Mouse (Mus musculus): Measurements from ENCODE around the gene Cacna1d. TPM values are rescaled to one million over a fixed set of nuclear protein-coding genes. Genes with fewer than 3 reads are reported as not detected.

The Cacna1d gene
- polyA plus RNA-seq, 1 experiment = not detected

DNA sequence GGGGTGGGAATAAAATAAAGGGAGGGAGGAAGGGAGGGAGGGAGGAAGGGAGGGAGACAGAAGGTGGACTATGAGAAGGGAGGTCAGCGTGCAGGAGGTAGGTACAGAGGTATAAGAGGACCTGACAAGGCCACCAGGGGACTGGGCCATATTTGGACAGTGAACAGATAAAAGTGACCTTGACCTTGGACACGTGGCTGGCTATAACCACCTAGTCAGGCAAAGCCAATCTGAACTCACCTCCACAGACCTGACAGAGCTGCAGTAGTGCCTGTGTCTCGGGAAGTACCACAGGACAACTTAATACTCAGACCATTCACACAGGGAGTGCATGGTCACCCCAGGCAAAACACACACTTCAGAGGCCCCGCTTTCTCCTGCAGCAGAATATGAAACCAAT, 236.5 kb downstream of the Cacna1d start:
- Histone ChIP-seq H3ac (ENCODE audit: control insufficient read depth, insufficient read length, low read depth) (no peak overlapping the region), H3K4me3 (ENCODE audit: insufficient read depth, poor library complexity, severe bottlenecking) (no peak overlapping the region), H3K79me2 (ENCODE audit: control insufficient read depth, insufficient read depth) (no peaks in the 10 kb centered on the region), H3K79me3 (ENCODE audit: low read depth) (no peaks in the 10 kb centered on the region), H3K27me3 (ENCODE audit: control insufficient read depth, insufficient read depth, insufficient read length) (peaks cover 16% of the 10 kb centered on the region), H3K36me3 (ENCODE audit: control insufficient read depth, insufficient read depth) (no peaks in the 10 kb centered on the region)
- no peak for TF ChIP-seq CEBPB (IDR thresholded peaks at IDR 0.05; ENCODE audit: low read depth)
- no peak for TF ChIP-seq MYOD1 (IDR thresholded peaks at IDR 0.05; ENCODE audit: control insufficient read depth, insufficient read length, low read depth)
- TF ChIP-seq MAX (IDR thresholded peaks at IDR 0.05) = no peak
- no peak for TF ChIP-seq FOSL1 (IDR thresholded peaks at IDR 0.05; ENCODE audit: insufficient read depth, low read length, poor library complexity, severe bottlenecking)

DNA sequence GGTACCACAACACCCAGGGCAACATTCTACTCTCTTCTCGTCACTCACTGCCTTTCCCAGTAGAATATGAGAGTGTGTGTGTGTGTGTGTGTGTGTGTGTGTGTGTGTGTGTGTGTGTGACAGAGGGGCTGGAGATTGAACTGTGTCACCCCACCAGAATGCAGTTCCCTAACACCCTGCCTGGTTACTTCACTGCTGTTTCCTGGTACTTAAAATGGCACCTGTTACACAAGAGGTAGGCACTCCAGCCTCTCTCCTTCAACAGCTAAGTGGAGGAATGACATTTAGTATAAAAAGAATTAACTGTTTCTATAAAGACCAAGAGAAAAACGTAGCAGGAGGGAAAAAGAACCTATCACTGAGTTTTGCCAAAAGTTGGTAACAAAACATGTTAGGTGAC, 238.4 kb downstream of the Cacna1d start:
- Histone ChIP-seq H3K79me2 (ENCODE audit: control insufficient read depth, insufficient read depth) (no peaks in the 10 kb centered on the region), H3K36me3 (ENCODE audit: control insufficient read depth, insufficient read depth) (no peaks in the 10 kb centered on the region)

DNA sequence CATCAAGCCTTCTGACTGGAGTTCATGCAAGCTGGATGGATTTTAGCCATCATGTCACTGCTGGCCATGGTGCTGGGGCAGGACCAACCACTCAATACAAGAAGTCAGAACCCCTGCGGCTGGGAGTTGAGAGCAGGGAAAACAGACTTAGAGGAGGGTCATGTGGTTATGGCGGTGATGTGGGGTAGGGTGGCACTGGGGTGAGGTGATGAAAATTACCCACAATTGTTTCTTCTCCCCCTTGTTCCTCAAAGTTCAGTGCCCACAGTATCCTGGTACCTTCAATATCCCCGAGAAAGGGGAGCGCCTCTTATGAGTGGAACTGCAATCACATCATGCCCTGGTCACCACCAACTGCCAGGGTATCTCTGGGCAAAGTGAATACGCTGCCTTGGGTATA, 239.9 kb downstream of the Cacna1d start:
- TF ChIP-seq FOSL1 (IDR thresholded peaks at IDR 0.05; ENCODE audit: insufficient read depth, low read length, poor library complexity, severe bottlenecking) (no peak), CTCF (IDR thresholded peaks at IDR 0.05; ENCODE audit: control insufficient read depth, insufficient read depth, insufficient read length) (no peak), MYOD1 (IDR thresholded peaks at IDR 0.05; ENCODE audit: control insufficient read depth, insufficient read length, low read depth) (no peak), CEBPB (IDR thresholded peaks at IDR 0.05; ENCODE audit: low read depth) (no peak), MAX (IDR thresholded peaks at IDR 0.05) (no peak), USF1 (IDR thresholded peaks at IDR 0.05; ENCODE audit: low read depth) (no peak), MYOG (IDR thresholded peaks at IDR 0.05; ENCODE audit: control insufficient read depth, extremely low read depth, insufficient read length) (no peak)
- Histone ChIP-seq H3K4me3 (ENCODE audit: insufficient read depth, poor library complexity, severe bottlenecking) (no peak overlapping the region), H3ac (ENCODE audit: control insufficient read depth, insufficient read length, low read depth) (no peak overlapping the region), H3K36me3 (ENCODE audit: control insufficient read depth, insufficient read depth) (no peaks in the 10 kb centered on the region), H3K27me3 (ENCODE audit: control insufficient read depth, insufficient read depth, insufficient read length) (peaks cover 11% of the 10 kb centered on the region), H3K79me3 (ENCODE audit: low read depth) (no peaks in the 10 kb centered on the region), H3K79me2 (ENCODE audit: control insufficient read depth, insufficient read depth) (no peaks in the 10 kb centered on the region)

More for the DNA sequence above, 238.4 kb downstream of the Cacna1d start:
- Histone ChIP-seq H3K4me3 (ENCODE audit: insufficient read depth, poor library complexity, severe bottlenecking) (no peak overlapping the region), H3ac (ENCODE audit: control insufficient read depth, insufficient read length, low read depth) (no peak overlapping the region), H3K79me3 (ENCODE audit: low read depth) (no peaks in the 10 kb centered on the region), H3K27me3 (ENCODE audit: control insufficient read depth, insufficient read depth, insufficient read length) (peaks cover 13% of the 10 kb centered on the region)
- TF ChIP-seq MAX (IDR thresholded peaks at IDR 0.05) = no peak
- no peak for TF ChIP-seq CTCF (IDR thresholded peaks at IDR 0.05; ENCODE audit: control insufficient read depth, insufficient read depth, insufficient read length)

DNA sequence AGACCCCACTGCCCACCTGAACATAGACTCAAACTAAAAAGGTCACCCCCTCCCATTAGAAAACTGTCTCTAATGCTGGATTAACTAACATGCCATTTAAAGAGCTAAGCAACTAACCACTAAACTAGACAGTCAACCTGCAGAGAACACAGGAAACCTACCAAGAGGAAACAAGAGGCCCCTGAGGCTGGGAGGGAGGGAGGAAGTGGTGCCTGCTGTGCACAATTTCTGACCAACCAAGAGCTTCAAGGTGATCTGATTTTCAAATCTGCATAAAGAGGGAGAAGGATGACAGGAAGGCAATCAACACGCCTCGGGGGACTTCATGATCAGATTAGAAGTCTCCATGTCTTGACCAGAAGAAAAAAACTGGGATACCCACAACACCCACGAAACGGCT, 241.7 kb downstream of the Cacna1d start:
- Histone ChIP-seq H3ac (ENCODE audit: control insufficient read depth, insufficient read length, low read depth) (no peak overlapping the region), H3K36me3 (ENCODE audit: control insufficient read depth, insufficient read depth) (no peaks in the 10 kb centered on the region), H3K27me3 (ENCODE audit: control insufficient read depth, insufficient read depth, insufficient read length) (peaks cover 7% of the 10 kb centered on the region), H3K4me3 (ENCODE audit: insufficient read depth, poor library complexity, severe bottlenecking) (no peak overlapping the region), H3K79me2 (ENCODE audit: control insufficient read depth, insufficient read depth) (no peaks in the 10 kb centered on the region), H3K79me3 (ENCODE audit: low read depth) (no peaks in the 10 kb centered on the region)
- TF ChIP-seq MYOD1 (IDR thresholded peaks at IDR 0.05; ENCODE audit: control insufficient read depth, insufficient read length, low read depth) = no peak
- TF ChIP-seq USF1 (IDR thresholded peaks at IDR 0.05; ENCODE audit: low read depth) = no peak
- TF ChIP-seq CEBPB (IDR thresholded peaks at IDR 0.05; ENCODE audit: low read depth) = no peak
- no peak for TF ChIP-seq MYOG (IDR thresholded peaks at IDR 0.05; ENCODE audit: control insufficient read depth, extremely low read depth, insufficient read length)
- no peak for TF ChIP-seq CTCF (IDR thresholded peaks at IDR 0.05; ENCODE audit: control insufficient read depth, insufficient read depth, insufficient read length)
- TF ChIP-seq MAX (IDR thresholded peaks at IDR 0.05) = no peak
- TF ChIP-seq FOSL1 (IDR thresholded peaks at IDR 0.05; ENCODE audit: insufficient read depth, low read length, poor library complexity, severe bottlenecking) = no peak

DNA sequence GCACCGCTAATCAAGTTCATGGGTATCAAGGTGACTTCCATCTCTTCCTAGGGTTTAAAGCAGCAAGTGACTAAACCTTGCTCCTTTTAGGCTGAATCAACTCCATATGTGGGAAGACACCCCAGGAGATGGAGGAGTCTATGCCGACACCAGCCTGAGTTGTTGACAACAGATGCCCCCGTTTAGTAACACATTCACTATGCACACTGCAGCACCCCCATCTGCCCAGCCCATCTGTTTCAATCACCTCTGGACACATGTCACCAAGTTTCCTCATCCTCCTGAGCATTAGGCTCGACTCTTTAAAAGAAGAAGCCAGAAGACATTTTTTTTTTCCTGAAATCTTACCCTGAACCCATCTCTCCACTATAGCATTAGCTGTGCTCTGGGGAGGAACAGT, 242.4 kb downstream of the Cacna1d start:
- no peak overlapping the region for H3K4me3 ChIP-seq (ENCODE audit: insufficient read depth, poor library complexity, severe bottlenecking)
- TF ChIP-seq MYOD1 (IDR thresholded peaks at IDR 0.05; ENCODE audit: control insufficient read depth, insufficient read length, low read depth) (no peak), MYOG (IDR thresholded peaks at IDR 0.05; ENCODE audit: control insufficient read depth, extremely low read depth, insufficient read length) (no peak), USF1 (IDR thresholded peaks at IDR 0.05; ENCODE audit: low read depth) (no peak), MAX (IDR thresholded peaks at IDR 0.05) (no peak), CTCF (IDR thresholded peaks at IDR 0.05; ENCODE audit: control insufficient read depth, insufficient read depth, insufficient read length) (no peak), FOSL1 (IDR thresholded peaks at IDR 0.05; ENCODE audit: insufficient read depth, low read length, poor library complexity, severe bottlenecking) (no peak), CEBPB (IDR thresholded peaks at IDR 0.05; ENCODE audit: low read depth) (no peak)
- no peaks in the 10 kb centered on the region for H3K79me3 ChIP-seq (ENCODE audit: low read depth)
- no peaks in the 10 kb centered on the region for H3K79me2 ChIP-seq (ENCODE audit: control insufficient read depth, insufficient read depth)
- H3ac ChIP-seq (ENCODE audit: control insufficient read depth, insufficient read length, low read depth) = no peak overlapping the region
- H3K27me3 ChIP-seq (ENCODE audit: control insufficient read depth, insufficient read depth, insufficient read length) = peaks cover 6% of the 10 kb centered on the region
- no peaks in the 10 kb centered on the region for H3K36me3 ChIP-seq (ENCODE audit: control insufficient read depth, insufficient read depth)

DNA sequence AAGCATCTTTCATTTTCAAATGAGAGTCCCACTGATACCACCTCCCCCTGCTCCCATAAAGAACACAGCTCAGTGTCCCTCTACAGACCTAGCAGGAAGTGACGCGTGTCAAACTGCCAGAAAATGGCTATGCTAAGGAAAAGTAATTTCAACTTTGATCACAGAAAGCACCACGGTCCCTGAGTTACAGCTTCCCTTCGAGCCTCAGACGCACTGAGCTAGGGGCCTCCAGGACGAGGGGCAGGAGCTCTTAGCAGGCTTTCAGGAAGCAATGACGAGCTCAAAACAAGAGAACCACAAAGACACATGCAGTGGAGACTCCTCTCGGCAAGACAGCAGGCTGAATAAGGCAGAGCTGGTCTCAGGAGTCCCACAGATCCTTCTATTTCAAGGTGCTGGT, 243.1 kb downstream of the Cacna1d start:
- TF ChIP-seq CEBPB (IDR thresholded peaks at IDR 0.05; ENCODE audit: low read depth) (no peak), USF1 (IDR thresholded peaks at IDR 0.05; ENCODE audit: low read depth) (no peak)
- peaks cover 4% of the 10 kb centered on the region for H3K27me3 ChIP-seq (ENCODE audit: control insufficient read depth, insufficient read depth, insufficient read length)
- H3K79me3 ChIP-seq (ENCODE audit: low read depth) = no peaks in the 10 kb centered on the region
- no peaks in the 10 kb centered on the region for H3K36me3 ChIP-seq (ENCODE audit: control insufficient read depth, insufficient read depth)
- no peak overlapping the region for H3K4me3 ChIP-seq (ENCODE audit: insufficient read depth, poor library complexity, severe bottlenecking)
- H3ac ChIP-seq (ENCODE audit: control insufficient read depth, insufficient read length, low read depth) = no peak overlapping the region
- H3K79me2 ChIP-seq (ENCODE audit: control insufficient read depth, insufficient read depth) = no peaks in the 10 kb centered on the region
